Mouse (Mus musculus): ENCODE measurements around the gene Auh.

Gene Auh

DNA sequence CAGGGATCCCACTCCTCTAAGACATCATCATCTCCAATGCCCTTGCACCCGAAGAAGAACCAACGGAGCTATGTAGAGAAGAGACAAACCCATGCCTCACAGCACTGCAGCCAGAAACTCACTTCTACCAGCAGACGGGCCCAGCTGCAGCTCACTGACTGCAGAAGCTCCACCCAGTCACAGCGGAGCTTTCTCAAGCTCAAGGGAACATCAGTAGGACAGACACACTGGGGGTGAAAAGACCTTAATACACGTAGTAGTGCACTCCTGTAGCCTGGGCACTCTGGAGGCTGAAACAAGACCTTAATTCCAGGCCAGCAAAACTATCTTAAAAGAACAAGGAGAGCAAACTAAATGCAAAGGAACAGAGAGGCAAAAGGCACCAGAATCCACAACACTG lies 5.0 kb downstream of the Auh start:
- no peak for DNase-seq (ENCODE audit: low read depth, low spot score)

- DNase-seq (ENCODE audit: low read depth, low spot score): no peak
Measured at GRCm38 (mm10) chr13:52921966-52922365, 7.5 kb downstream of the Auh start.

DNA sequence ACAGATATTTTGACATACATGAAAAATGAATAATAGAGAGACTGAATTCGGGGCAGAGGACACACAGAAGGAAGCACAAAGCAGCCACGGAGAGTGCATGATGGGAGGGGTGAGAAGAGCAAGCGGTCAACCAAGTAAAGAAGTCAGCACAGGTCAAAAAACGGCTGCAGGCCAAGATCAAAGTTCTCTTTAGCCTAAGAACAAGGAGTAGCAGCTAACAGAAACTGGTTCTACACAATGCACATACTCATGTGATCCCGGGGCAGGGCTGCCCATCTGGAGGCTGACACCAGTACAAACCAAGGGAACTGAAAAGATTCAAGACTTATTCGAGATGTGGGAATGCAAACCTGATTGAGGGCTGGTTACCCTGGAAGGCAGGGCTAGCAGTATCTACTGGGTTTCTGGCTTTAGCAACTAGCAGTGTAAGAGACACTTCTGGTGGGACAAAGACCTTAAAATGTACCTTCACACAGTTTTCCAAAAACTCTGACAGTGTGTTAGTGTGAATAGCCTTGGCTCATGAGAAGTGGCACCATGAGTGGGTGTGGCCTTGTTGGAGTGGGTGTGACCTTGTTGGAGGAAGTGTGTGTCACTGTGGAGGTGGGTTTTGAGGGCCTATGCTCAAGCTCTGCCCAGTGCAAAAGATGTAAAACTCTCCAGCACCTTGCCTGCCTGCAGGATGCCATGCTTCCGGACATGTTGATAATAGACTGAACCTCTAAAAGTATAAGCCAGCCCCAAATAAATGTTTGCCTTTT lies 8.2 kb downstream of the Auh start:
- DNase-seq (ENCODE audit: low read depth, low spot score): no peak

DNA sequence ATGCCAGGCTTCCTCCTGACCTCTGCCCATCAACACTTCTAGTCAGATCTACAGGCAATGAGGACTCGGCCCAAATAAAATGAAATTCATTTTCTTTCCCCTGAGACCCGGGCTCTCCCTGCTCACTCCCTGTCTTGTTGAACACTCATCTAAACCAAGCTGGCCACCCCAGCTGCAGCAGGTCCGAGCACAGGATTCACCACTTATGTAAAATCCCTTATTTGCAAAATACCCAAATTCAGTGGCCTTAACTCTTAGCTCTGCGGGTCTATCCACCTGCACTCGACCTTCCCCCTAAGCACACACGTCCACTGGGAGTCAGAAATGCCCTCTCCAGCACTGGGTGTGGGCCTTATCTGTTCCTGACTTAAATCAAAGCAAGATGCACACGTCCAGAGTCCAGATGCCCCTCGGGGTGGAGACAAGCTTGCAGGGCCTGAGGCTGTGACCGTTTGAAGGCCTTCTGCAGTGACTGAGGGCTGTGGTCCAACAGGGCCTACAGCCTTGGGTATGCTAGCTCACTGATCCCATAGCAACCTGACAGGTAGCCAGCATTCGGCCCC lies 9.6 kb downstream of the Auh start:
- no peak for DNase-seq (ENCODE audit: low read depth, low spot score)

GRCm38 (mm10) chr13:52918333-52918732 lies 11.1 kb downstream of the Auh start:
- DNase-seq (ENCODE audit: low read depth, low spot score): no peak

GRCm38 (mm10) chr13:52914591-52915110 lies 14.8 kb downstream of the Auh start:
- DNase-seq (ENCODE audit: low read depth, low spot score): no peak

DNA sequence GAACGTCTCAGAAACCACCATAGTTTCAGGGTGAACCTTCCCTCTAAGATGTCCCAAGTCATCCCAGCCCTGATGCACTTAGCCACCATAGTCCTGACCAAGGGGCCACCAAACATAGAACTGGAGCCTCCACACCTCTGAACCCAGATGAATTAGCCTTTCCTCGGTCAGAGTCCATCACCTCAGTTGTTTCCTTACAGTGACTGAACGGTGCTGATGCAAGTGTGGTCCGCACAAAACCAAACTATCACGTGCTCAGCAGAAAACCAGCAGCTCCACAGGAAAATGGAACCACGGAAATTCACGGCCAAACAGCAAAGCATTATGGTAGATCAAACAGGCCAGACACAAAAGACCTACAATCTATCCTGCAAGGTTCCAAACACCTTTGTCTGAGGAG lies 15.6 kb downstream of the Auh start:
- no peak for DNase-seq (ENCODE audit: low read depth, low spot score)

GRCm38 (mm10) chr13:52912495-52912894 lies 17.0 kb downstream of the Auh start:
- DNase-seq (ENCODE audit: low read depth, low spot score): no peak

GRCm38 (mm10) chr13:52911259-52911658 lies 18.2 kb downstream of the Auh start:
- DNase-seq (ENCODE audit: low read depth, low spot score): no peak

DNA sequence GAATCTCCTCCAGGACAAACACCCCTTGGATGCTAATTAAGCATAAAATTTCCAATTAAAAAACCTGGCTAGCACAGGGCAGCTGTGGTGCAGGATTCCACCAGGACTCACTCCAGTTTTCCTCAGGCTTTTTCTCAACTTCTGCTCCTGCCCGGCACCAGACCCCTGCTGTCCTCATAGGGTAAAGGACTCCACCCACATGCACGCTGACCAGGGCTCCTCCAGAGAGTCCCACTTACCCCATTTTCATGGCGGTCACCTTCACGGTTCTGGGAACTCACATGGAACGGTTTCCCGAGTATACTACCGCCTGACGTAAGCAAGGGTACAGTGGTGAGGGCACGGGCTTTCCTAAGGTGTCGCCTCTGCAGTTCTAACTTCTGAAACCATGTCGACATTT lies 23.2 kb downstream of the Auh start:
- no peak for DNase-seq (ENCODE audit: low read depth, low spot score)

DNA sequence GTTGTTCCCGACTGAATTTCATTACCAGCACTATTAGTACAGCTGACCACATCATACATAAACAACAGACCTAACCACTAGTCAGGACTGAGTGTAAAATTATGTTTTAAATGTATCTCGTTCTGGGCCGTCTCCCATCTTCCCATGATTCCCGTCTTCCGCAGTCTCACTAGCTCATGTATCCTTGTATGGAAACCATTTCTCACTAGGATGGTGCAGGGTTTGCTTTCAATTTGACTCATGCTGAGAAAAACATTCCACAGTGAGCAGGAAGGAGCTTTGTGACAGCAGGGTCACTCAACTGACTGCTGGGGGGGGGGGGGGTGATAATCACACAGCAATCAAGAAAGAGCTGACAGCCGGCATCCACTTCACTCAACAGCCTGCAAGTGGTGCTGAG lies 25.3 kb downstream of the Auh start:
- DNase-seq (ENCODE audit: low read depth, low spot score): no peak

DNA sequence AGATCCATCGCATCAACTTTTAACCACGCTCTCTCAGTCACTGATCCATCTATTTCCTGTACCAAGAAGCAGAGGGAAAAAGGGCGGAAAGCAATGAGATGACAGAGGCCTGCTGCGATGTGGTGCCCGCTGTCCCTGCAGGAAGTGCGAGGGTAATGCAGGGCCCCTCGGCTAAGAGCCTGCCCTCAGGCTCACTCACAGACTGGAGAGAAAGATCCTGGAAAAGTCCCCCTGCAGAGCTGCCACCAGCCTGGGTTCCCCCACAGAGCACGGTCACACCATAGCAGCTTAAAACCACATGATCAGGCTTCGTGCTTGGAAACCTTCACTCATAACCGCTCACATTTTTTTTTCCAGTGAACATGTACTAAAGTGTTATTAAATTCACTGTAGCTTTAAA lies 25.7 kb downstream of the Auh start:
- DNase-seq (ENCODE audit: low read depth, low spot score): no peak

DNA sequence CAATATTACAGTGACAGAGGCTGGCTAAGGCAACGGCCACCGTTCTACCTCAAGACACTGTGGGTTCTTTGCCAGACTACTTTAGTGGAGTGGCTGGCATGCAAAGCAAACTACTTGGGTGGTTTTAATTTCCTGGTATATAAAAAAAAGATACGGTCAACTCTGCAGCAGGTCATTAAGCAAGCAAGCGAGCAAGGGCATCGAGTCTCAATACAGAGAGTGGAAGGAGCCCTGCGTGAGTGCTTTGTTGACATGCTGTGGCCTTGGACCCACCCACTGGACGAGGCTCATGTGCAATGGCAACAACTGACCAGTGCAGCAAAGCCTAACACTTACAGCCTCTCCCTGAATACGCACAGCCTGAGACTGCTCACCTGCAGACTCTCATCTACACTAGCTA lies 27.0 kb downstream of the Auh start:
- DNase-seq (ENCODE audit: low read depth, low spot score): no peak

DNA sequence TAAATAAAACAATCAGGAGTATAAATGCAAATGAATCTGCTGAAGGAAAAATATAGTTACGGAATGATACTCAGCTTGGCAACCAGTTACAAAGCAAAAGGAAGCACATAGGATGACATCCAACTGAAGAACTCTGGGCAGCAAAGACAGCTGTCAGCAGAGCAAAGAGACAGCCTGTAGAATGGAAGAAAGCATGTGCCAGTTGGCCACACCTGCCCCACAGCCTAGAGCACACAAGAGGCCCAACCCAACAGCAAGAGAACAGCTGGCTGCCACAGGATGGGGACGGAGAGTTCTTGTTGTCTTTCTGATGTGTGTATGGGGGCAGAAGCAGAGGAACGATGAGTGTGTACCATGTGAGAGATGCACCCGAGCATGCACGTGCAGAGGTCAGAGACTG lies 29.8 kb downstream of the Auh start:
- no peak for DNase-seq (ENCODE audit: low read depth, low spot score)

GRCm38 (mm10) chr13:52897806-52898205 lies 31.7 kb downstream of the Auh start:
- no peak for DNase-seq (ENCODE audit: low read depth, low spot score)

- no peak for DNase-seq (ENCODE audit: low read depth, low spot score)
Measured at GRCm38 (mm10) chr13:52892791-52893190, 36.7 kb downstream of the Auh start.

- no peak for DNase-seq (ENCODE audit: low read depth, low spot score)
Measured at GRCm38 (mm10) chr13:52892065-52892503, 37.4 kb downstream of the Auh start.

DNA sequence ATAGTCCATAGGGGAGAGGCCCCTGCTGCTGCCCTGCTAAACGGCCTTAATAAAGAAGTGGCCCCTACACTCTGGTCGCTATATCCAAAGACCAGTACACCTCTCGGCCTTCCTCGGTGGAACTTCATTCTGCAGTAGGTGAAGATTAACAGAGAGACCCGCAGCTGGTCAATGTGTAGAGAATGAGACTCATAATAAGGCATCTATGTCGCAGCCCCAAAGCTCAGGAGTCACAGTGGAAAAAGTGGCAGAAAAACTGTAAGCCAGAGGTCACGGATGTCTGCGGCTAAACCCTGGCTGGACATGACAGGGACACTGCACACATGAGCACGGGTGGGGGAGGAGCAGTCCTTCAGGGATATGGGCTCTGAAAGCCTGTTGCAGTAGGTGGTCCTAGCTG lies 39.2 kb downstream of the Auh start:
- no peak for DNase-seq (ENCODE audit: low read depth, low spot score)

- DNase-seq (ENCODE audit: low read depth, low spot score): no peak
Measured at GRCm38 (mm10) chr13:52886779-52887178, 42.7 kb downstream of the Auh start.

GRCm38 (mm10) chr13:52883960-52884326 lies 45.5 kb downstream of the Auh start:
- DNase-seq (ENCODE audit: low read depth, low spot score): no peak

- DNase-seq (ENCODE audit: low read depth, low spot score): no peak
Measured at GRCm38 (mm10) chr13:52883084-52883959, 46.2 kb downstream of the Auh start.

GRCm38 (mm10) chr13:52880386-52880785 lies 49.1 kb downstream of the Auh start:
- DNase-seq (ENCODE audit: low read depth, low spot score): no peak
